Mouse (Mus musculus) ES-Bruce4 (cell line): ENCODE results near the gene Krt39.

ENCODE experiments used
- CTCF ChIP-seq: IDR thresholded peaks from one replicate; pipeline ENCODE4 v1.8.1; 2011; ENCODE audit warnings: low read depth, low read length
- POLR2A ChIP-seq: IDR thresholded peaks from one replicate; pipeline ENCODE4 v1.8.1; 2011; ENCODE audit warnings: low read length; ENCODE audit not compliant: insufficient read depth

- no peak for TF ChIP-seq POLR2A
- TF ChIP-seq CTCF, result no peak
Observed at GRCm38 (mm10) chr11:99547892-99548291, 26.8 kb upstream of the Krt39 start.
